Comparison of ENCODE assay signal across 8 mouse cellular contexts in the genomic region with DNA sequence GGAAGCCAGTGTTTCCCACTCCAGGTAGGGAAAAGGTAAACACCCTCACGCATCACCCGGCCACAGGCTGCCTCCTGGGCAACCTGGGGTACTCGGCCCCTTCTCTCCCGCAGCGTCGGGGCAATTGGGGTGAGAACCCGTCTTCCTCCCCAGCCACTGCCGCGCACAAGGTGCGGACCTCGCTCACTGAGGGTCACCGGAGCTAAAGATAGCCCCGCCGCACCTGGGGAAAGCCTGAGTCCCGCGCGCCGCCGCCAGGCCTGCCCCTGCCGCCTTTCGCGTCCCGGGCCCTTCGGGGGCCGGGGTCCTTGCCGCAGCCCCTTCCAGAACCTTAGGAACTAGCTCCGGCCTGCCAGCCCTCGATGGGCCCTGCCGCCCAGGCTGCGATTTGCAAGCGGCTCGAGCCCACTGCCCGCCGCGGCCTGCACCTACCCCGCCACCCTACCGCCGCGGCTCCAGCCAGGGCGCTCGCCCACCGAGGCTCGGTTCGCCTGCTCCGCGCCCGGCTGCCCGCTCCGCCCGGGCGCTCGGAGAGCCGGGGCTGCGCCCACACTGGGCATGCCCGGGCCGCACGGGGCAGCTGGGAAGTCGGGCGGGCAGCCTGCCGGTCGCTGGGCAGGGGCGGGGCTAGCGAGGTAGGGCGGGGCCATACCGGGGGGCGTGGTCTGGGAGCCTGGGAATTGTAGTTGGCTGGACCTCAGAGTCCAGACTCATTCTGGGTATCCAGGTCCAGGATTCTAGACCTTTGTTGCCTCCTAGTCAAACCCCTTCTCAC. TPM values are rescaled to one million over a fixed set of nuclear protein-coding genes. Genes with fewer than 3 reads are reported as not detected.
DNase-seq lines count a peak whose midpoint lies in the region; ATAC-seq and TF ChIP-seq lines count a peak whose summit lies in the region.

A gene (minus strand): TSS at position 613 of the 775 bp plus-strand sequence.

- H3K36me3 ChIP-seq in heart, embryonic 12.5 days: 0 out of 2 replicates have a peak, but pooled peaks cover 8% of the 10 kb centered on the region
- H3K36me3 ChIP-seq in kidney, postnatal 0 days (ENCODE audit: insufficient read depth, low read length): peaks cover 7% of the 10 kb centered on the region; the same call in 1 of the 2 replicates
- H3K36me3 ChIP-seq in liver, adult 2 months (ENCODE audit: control insufficient read depth, insufficient read depth, low read length): peaks cover 5% of the 10 kb centered on the region; the same call in 1 of the 2 replicates

- DNase-seq in CD4-positive helper T cell, adult 2 months (ENCODE audit: low read depth, low spot score): peak; percentile 59
- DNase-seq in kidney, postnatal 0 days (ENCODE audit: low spot score): peak; percentile 88
- DNase-seq in liver, adult 2 months (ENCODE audit: extremely low read depth, low read depth, low spot score): peak; percentile 74
- peak; percentile 82 to 84 for DNase-seq in spleen, postnatal 36 days (ENCODE audit: low spot score in 2 of 2)

- no peaks in the 10 kb centered on the region for H3K27me3 ChIP-seq in heart, embryonic 12.5 days (replicated peaks)
- H3K27me3 ChIP-seq in kidney, postnatal 0 days (ENCODE audit: insufficient read depth, low read length): no peaks in the 10 kb centered on the region
- H3K27me3 ChIP-seq in liver, adult 2 months (ENCODE audit: control insufficient read depth, insufficient read depth, low read length): no peaks in the 10 kb centered on the region

- peak within 1 kb of the TSS; percentile 94 for H3K4me3 ChIP-seq in brown adipose tissue, adult 24 weeks (ENCODE audit: insufficient read depth, low read depth, low read length)
- H3K4me3 ChIP-seq in heart, embryonic 12.5 days: peak within 1 kb of the TSS; percentile 98
- peak within 1 kb of the TSS; percentile 91 for H3K4me3 ChIP-seq in kidney, postnatal 0 days (replicated peaks; ENCODE audit: low read depth, low read length)
- peak within 1 kb of the TSS; percentile 95 for H3K4me3 ChIP-seq in liver, adult 2 months (ENCODE audit: insufficient read depth, low read depth, low read length)

- peak within 1 kb of the TSS; percentile 73 for H3K27ac ChIP-seq in brown adipose tissue, adult 24 weeks (replicated peaks; ENCODE audit: low read depth, low read length)
- 0 out of 2 replicates have a peak within 1 kb of the TSS, but pooled peaks have one; percentile 25 for H3K27ac ChIP-seq in heart, embryonic 12.5 days (ENCODE audit: poor library complexity, severe bottlenecking)
- peak within 1 kb of the TSS; percentile 88 for H3K27ac ChIP-seq in kidney, postnatal 0 days
- peak within 1 kb of the TSS; percentile 98 for H3K27ac ChIP-seq in liver, adult 2 months (replicated peaks; ENCODE audit: insufficient read depth, low read depth, low read length)

- peak; percentile 82 for TF ChIP-seq POLR2A in liver, adult 2 months (IDR thresholded peaks at IDR 0.05; ENCODE audit: extremely low read depth, insufficient read depth, low read length)

- H3K79me2 ChIP-seq in liver, adult 2 months (ENCODE audit: control insufficient read depth, insufficient read depth, low read length): peaks cover 10% of the 10 kb centered on the region

- peak within 1 kb of the TSS; percentile 89 for H3K4me2 ChIP-seq in heart, embryonic 12.5 days
- peak within 1 kb of the TSS; percentile 93 for H3K4me2 ChIP-seq in kidney, postnatal 0 days (ENCODE audit: low read length)

- no peaks in the 10 kb centered on the region for H3K9me3 ChIP-seq in heart, embryonic 12.5 days (replicated peaks)
- H3K9me3 ChIP-seq in kidney, postnatal 0 days (replicated peaks; ENCODE audit: low read length): no peaks in the 10 kb centered on the region

- WGBS in heart, embryonic 12.5 days: under 1% methylated on average over 66 of the region's 66 CpGs
- WGBS in kidney, postnatal 0 days: under 1% methylated on average over 66 of the region's 66 CpGs
- under 1% methylated on average over 62 of the region's 66 CpGs for WGBS in liver, adult 2 months

- peak within 1 kb of the TSS; percentile 99 for H3K9ac ChIP-seq in heart, embryonic 12.5 days
- peak within 1 kb of the TSS; percentile 91 for H3K9ac ChIP-seq in kidney, postnatal 0 days (ENCODE audit: low read depth, low read length)
- H3K9ac ChIP-seq in liver, adult 2 months (ENCODE audit: low read depth, low read length): peak within 1 kb of the TSS; percentile 95

- no peaks in the 10 kb centered on the region; the same call in 1 of the 2 replicates for H3K4me1 ChIP-seq in brown adipose tissue, adult 24 weeks (ENCODE audit: control insufficient read depth, insufficient read depth, insufficient read length, low read length)
- H3K4me1 ChIP-seq in heart, embryonic 12.5 days (replicated peaks): peaks cover 12% of the 10 kb centered on the region
- 0 out of 2 replicates have a peak, but pooled peaks cover 4% of the 10 kb centered on the region for H3K4me1 ChIP-seq in kidney, postnatal 0 days (replicated peaks; ENCODE audit: insufficient read depth, low read length)
- peaks cover 24% of the 10 kb centered on the region for H3K4me1 ChIP-seq in liver, adult 2 months (ENCODE audit: control insufficient read depth, insufficient read depth, low read length)

- ATAC-seq in erythroid progenitor cell, adult 5-6 weeks (replicated peaks; ENCODE audit: low FRiP score, poor library complexity, severe bottlenecking): peak; percentile 96
- peak; percentile 99 for ATAC-seq in heart, embryonic 12.5 days (ENCODE audit: insufficient number of reproducible peaks, low FRiP score)
- peak; percentile 100 for ATAC-seq in kidney, postnatal 0 days (replicated peaks; ENCODE audit: low FRiP score, low read depth)
- ATAC-seq in monocyte, adult 5-6 weeks (replicated peaks; ENCODE audit: insufficient number of reproducible peaks, low FRiP score, low TSS enrichment, poor library complexity, severe bottlenecking): peak; percentile 79

- TF ChIP-seq CTCF in kidney, postnatal 0 days (IDR thresholded peaks at IDR 0.05; ENCODE audit: low read depth): no peak
- TF ChIP-seq CTCF in liver, adult 2 months (IDR thresholded peaks at IDR 0.05; ENCODE audit: low read depth, low read length): no peak

RNA-seq across cellular contexts. Expression of the gene that starts here (rescaled TPM):
- 81.5 and 85.9 TPM in 2 replicates for polyA plus RNA-seq in brown adipose tissue, adult 24 weeks (2012; ENCODE audit: insufficient read depth, insufficient read length, missing spikeins)
- 6.8 and 9.6 TPM in 2 replicates for total RNA-seq in erythroid progenitor cell, adult 5-6 weeks (2015; ENCODE audit: low replicate concordance)
- 6.7 and 16.0 TPM in 2 replicates for total RNA-seq in erythroid progenitor cell, adult 5-6 weeks (2017; ENCODE audit: low replicate concordance)
- 81.5 and 81.7 TPM in 2 replicates for polyA plus RNA-seq in heart, embryonic 12.5 days (2016; fragmentation: Nextera tagmentation; extraction: Ambion mirVana)
- polyA plus RNA-seq in kidney, postnatal 0 days (2015; fragmentation: Nextera tagmentation; extraction: Ambion mirVana): 111 and 115 TPM in 2 replicates
- total RNA-seq in liver, adult 2 months (2014; rRNA removed): 142 and 144 TPM in 2 replicates
- polyA plus RNA-seq in liver, adult 2 months (2012; rRNA removed): 129 and 260 TPM in 2 replicates
- 47.7 to 50.6 TPM (median 48.2 TPM) in 3 replicates for total RNA-seq in monocyte, adult 5-6 weeks (2017)

Comparison
In these comparisons a context has a peak if more than half of its experiments do, and no peak if none do; other contexts are left out.
1. Peak in every context shown above with its lines: DNase-seq, ATAC-seq, H3K4me3 ChIP-seq and H3K27ac ChIP-seq.
2. H3K27ac ChIP-seq: peak in every context shown above with its lines; median percentile 98 in liver, adult 2 months; 88 in kidney, postnatal 0 days; 73 in brown adipose tissue, adult 24 weeks; 25 in heart, embryonic 12.5 days.